Mouse (Mus musculus): ENCODE measurements around the gene Slc7a6. TPM values are rescaled to one million over a fixed set of nuclear protein-coding genes. Genes with fewer than 3 reads are reported as not detected.

Gene Slc7a6
- polyA plus RNA-seq, 1 experiment from 2014 or later, result 65.3 TPM

DNA sequence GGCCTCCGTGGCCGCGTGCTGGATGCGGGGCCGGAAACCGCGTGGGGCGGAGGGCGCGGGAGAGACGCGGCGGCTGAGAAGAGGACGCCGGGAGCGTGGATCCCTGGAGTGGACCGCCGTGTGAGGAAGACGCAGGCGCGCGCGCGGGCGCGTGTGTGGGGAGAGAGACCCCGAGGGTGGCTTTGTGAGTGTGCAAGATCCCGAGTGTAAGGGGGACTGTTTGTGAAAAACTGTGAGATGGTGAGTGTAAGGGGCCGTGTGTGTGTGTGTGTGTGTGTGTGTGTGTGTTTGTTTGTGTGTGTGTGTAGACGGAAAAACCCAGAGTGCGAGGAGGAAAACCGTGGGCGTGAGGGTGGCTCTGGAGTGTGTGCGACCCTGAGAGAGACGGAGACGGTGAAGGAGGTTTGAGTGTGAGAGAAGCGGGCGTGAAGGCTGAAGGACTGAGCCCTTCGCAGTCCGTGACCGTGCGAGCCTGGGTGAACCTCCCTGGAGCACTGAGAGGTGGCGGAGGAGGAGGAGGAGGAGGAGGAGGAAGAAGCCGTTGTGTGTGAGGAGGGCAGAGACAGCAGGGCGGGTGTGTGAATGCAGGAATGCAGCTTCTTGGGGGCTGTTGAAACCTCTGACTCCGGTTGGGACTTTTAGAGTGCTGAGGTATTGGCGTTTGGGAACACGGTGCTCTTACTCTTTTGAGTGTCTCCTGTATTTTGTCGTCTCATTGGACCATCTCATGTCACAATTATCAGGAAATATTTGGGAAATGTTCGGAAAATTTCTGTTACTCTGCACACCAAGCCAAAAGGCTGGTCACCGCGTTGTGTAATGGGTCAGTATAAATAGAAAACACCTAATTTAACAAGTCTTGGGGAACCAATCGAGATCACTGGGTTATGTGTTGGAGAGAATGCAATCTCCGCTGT lies 618 bp downstream of the Slc7a6 start:
- ATAC-seq (ENCODE audit: low read depth), result peak; percentile 85
- 2% methylated on average over 54 of the region's 54 CpGs for WGBS
- Histone ChIP-seq H3K36me3 (ENCODE audit: control insufficient read depth, insufficient read depth, low read length) (no peaks in the 10 kb centered on the region), H3K27me3 (ENCODE audit: control insufficient read depth, insufficient read depth, low read length) (no peaks in the 10 kb centered on the region), H3K9me3 (ENCODE audit: control insufficient read depth, low read length) (no peaks in the 10 kb centered on the region), H3K4me2 (ENCODE audit: low read depth, low read length) (peak overlapping the region; percentile 91), H3K4me3 (ENCODE audit: low read depth, low read length) (peak overlapping the region; percentile 75), H3K4me1 (ENCODE audit: control insufficient read depth, insufficient read depth, low read length) (peaks cover 6% of the 10 kb centered on the region; the same call in 1 of the 2 replicates), H3K27ac (ENCODE audit: low read depth, low read length) (peak overlapping the region; percentile 95), H3K9ac (replicated peaks; ENCODE audit: low read depth, low read length) (peak overlapping the region; percentile 91)

DNA sequence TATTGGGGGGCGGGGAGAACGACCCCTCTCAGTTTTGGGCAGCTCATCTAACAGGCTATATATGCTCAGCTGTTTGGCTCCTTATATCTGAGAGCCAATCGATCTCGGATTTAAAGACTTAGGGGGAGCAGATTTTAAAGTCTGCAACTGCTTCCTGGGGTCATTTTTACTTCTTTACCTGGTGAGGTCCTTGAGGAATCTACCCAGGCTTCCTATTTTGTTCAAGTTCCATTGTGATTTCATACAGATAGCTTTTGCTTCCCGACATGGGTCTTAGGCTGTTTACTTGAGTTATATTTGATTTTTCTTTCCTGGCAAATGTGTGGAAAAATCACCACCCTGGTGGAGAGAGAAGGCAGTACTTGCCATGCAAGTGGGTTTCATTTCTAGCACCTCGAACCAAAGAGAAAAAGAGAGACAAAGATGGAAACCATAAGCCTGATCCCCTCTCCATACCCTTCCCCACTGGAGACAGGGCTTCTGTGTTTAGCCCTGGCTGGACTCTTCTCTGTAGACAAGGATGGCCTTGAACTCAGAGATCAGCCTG lies 1.4 kb downstream of the Slc7a6 start:
- peaks cover 6% of the 10 kb centered on the region; the same call in 1 of the 2 replicates for H3K4me1 ChIP-seq (ENCODE audit: control insufficient read depth, insufficient read depth, low read length)
- H3K9me3 ChIP-seq (ENCODE audit: control insufficient read depth, low read length), result no peaks in the 10 kb centered on the region
- H3K27me3 ChIP-seq (ENCODE audit: control insufficient read depth, insufficient read depth, low read length), result no peaks in the 10 kb centered on the region
- no peak for ATAC-seq (ENCODE audit: low read depth)
- H3K9ac ChIP-seq (replicated peaks; ENCODE audit: low read depth, low read length), result peak overlapping the region; percentile 91; the same call in 1 of the 2 replicates
- H3K4me3 ChIP-seq (ENCODE audit: low read depth, low read length), result peak overlapping the region; percentile 75
- peak overlapping the region; percentile 95; the same call in 1 of the 2 replicates for H3K27ac ChIP-seq (ENCODE audit: low read depth, low read length)
- WGBS, result 42% methylated on average over 6 of the region's 6 CpGs
- H3K4me2 ChIP-seq (ENCODE audit: low read depth, low read length), result peak overlapping the region; percentile 91
- no peaks in the 10 kb centered on the region for H3K36me3 ChIP-seq (ENCODE audit: control insufficient read depth, insufficient read depth, low read length)

DNA sequence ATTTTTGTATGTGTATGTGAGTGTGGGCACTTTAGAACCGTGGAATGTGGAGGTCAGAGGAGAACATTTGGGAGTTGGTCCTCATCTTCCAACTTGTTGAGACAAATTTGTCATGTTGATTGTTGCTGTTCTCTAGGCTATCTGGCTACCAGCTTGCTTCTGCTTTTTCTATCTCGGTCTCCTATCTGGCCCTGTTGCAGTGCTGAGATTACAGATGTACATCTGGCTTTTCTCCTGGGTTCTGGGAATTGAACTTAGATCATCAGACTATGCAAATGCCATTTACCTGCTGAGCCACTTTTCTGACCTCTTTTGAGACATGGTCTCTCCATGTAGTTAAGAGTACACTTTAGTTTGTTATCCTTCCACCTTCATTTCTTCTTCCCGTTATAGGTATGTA lies 4.9 kb downstream of the Slc7a6 start:
- no peak overlapping the region for H3K27ac ChIP-seq (ENCODE audit: low read depth, low read length)
- H3K4me1 ChIP-seq (ENCODE audit: control insufficient read depth, insufficient read depth, low read length), result peaks cover 6% of the 10 kb centered on the region; the same call in 1 of the 2 replicates
- H3K36me3 ChIP-seq (ENCODE audit: control insufficient read depth, insufficient read depth, low read length), result no peaks in the 10 kb centered on the region
- no peaks in the 10 kb centered on the region for H3K27me3 ChIP-seq (ENCODE audit: control insufficient read depth, insufficient read depth, low read length)
- H3K9me3 ChIP-seq (ENCODE audit: control insufficient read depth, low read length), result no peaks in the 10 kb centered on the region
- H3K4me3 ChIP-seq (ENCODE audit: low read depth, low read length), result no peak overlapping the region
- no peak overlapping the region for H3K4me2 ChIP-seq (ENCODE audit: low read depth, low read length)
- no peak overlapping the region for H3K9ac ChIP-seq (replicated peaks; ENCODE audit: low read depth, low read length)
- WGBS, result 97% methylated on average over 3 of the region's 3 CpGs
- no peak for ATAC-seq (ENCODE audit: low read depth)

DNA sequence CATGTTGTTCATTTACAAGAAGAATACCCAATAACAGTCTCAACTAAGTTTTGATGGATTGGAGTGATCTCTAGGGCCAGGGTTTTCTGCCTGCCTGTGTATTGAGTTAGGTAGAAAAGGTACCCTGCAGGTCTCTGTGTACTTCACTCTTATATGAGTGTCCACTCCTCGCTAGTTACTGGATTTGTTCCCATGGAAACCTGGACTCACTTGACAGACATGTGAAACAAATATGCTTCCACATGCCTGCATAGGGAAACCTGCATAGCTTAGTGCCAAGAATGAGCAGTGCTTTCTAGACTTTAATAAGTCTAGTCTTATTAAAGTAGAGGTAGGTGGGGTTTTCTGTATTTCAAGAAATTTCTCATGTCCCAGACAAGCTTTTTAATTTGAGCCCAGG lies 8.2 kb downstream of the Slc7a6 start:
- no peak overlapping the region for H3K4me2 ChIP-seq (ENCODE audit: low read depth, low read length)
- no peak overlapping the region for H3K9ac ChIP-seq (replicated peaks; ENCODE audit: low read depth, low read length)
- no peak for ATAC-seq (ENCODE audit: low read depth)
- no peaks in the 10 kb centered on the region for H3K4me1 ChIP-seq (ENCODE audit: control insufficient read depth, insufficient read depth, low read length)
- 20% methylated on average over 1 of the region's 1 CpGs for WGBS
- peaks cover 3% of the 10 kb centered on the region; the same call in 1 of the 2 replicates for H3K36me3 ChIP-seq (ENCODE audit: control insufficient read depth, insufficient read depth, low read length)
- no peaks in the 10 kb centered on the region for H3K9me3 ChIP-seq (ENCODE audit: control insufficient read depth, low read length)
- H3K27me3 ChIP-seq (ENCODE audit: control insufficient read depth, insufficient read depth, low read length), result no peaks in the 10 kb centered on the region
- H3K4me3 ChIP-seq (ENCODE audit: low read depth, low read length), result no peak overlapping the region
- no peak overlapping the region for H3K27ac ChIP-seq (ENCODE audit: low read depth, low read length)

DNA sequence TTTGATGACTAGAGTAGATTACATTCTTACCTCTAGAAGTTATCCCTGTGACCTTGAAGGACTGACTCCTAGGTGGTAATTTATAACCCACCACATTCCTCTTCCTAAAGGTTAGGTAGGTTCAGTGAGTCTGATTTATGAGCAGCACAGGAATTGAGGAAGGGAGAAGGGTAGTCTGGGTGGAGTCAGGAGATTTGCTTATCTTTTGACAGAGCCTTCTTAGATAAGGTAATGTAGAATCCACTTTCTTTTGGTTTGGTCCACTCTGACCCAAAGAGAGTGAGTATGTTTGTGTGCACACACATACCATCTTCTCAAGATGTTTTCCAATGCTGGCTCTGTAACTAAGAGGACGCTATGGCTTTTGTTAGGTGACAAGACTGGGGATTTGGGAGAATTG lies 8.9 kb downstream of the Slc7a6 start:
- H3K4me3 ChIP-seq (ENCODE audit: low read depth, low read length), result no peak overlapping the region
- WGBS, result 76% methylated on average over 1 of the region's 1 CpGs
- peaks cover 3% of the 10 kb centered on the region; the same call in 1 of the 2 replicates for H3K36me3 ChIP-seq (ENCODE audit: control insufficient read depth, insufficient read depth, low read length)
- H3K9ac ChIP-seq (replicated peaks; ENCODE audit: low read depth, low read length), result no peak overlapping the region
- ATAC-seq (ENCODE audit: low read depth), result no peak
- H3K4me1 ChIP-seq (ENCODE audit: control insufficient read depth, insufficient read depth, low read length), result no peaks in the 10 kb centered on the region
- no peak overlapping the region for H3K27ac ChIP-seq (ENCODE audit: low read depth, low read length)
- no peaks in the 10 kb centered on the region for H3K9me3 ChIP-seq (ENCODE audit: control insufficient read depth, low read length)
- H3K27me3 ChIP-seq (ENCODE audit: control insufficient read depth, insufficient read depth, low read length), result no peaks in the 10 kb centered on the region
- no peak overlapping the region for H3K4me2 ChIP-seq (ENCODE audit: low read depth, low read length)

DNA sequence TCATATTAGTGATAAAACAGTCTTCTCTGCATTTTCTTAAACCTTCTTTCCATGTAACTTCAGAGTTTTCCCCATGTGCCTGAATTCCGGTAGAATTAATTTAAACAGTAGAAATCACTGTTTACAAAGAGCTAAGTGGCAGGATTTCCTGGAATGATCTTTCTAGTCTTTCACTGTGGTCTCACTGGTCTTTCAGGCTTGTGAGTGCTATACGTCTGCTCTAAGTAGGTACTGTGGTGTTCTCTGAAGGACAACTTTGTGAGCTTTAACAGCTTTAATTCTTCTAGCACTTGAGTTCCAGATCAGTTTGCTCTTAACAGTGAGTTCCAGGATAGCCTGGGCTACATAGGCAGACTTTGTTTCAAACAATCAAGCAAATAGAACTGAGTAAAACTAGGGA lies 9.8 kb downstream of the Slc7a6 start:
- H3K4me1 ChIP-seq (ENCODE audit: control insufficient read depth, insufficient read depth, low read length), result no peaks in the 10 kb centered on the region
- no peak overlapping the region for H3K4me3 ChIP-seq (ENCODE audit: low read depth, low read length)
- 84% methylated on average over 2 of the region's 2 CpGs for WGBS
- no peak overlapping the region for H3K4me2 ChIP-seq (ENCODE audit: low read depth, low read length)
- no peaks in the 10 kb centered on the region for H3K9me3 ChIP-seq (ENCODE audit: control insufficient read depth, low read length)
- no peak overlapping the region for H3K27ac ChIP-seq (ENCODE audit: low read depth, low read length)
- ATAC-seq (ENCODE audit: low read depth), result no peak
- no peaks in the 10 kb centered on the region for H3K27me3 ChIP-seq (ENCODE audit: control insufficient read depth, insufficient read depth, low read length)
- peaks cover 3% of the 10 kb centered on the region; the same call in 1 of the 2 replicates for H3K36me3 ChIP-seq (ENCODE audit: control insufficient read depth, insufficient read depth, low read length)
- H3K9ac ChIP-seq (replicated peaks; ENCODE audit: low read depth, low read length), result no peak overlapping the region

DNA sequence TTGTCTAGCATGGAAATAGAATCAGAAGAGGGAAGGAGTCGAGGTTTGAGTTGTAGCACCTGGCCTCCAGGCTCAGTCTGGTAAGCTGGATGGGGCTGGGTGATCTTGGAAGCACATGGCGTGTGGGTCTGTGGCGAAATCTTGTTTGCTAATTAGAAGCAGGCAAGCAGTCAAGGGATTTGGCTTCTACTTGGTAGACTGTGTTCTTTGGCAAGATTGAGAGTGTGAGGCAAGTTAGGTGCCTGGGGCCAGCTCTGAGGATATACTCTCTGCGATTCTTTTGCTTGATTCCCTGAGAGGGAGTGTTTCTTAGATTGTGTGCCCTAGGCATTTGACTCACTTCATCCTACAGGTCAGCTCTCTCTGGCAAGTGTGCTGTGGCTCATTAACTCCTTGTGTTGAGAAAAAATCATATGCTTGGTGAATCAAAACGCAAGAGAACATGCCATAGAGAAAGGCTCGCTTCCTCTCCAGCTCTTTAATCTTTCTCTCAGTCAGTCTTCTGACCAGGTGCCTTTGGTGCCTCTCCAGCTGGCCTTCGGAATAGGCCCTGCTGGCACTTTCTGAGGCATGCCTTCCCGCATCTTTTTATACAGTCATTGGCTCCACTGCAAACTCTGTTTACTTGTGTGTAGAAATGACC lies 17.1 kb downstream of the Slc7a6 start:
- Histone ChIP-seq H3K36me3 (ENCODE audit: control insufficient read depth, insufficient read depth, low read length) (peaks cover 5% of the 10 kb centered on the region), H3K4me3 (ENCODE audit: low read depth, low read length) (no peak overlapping the region), H3K9ac (replicated peaks; ENCODE audit: low read depth, low read length) (no peak overlapping the region), H3K27me3 (ENCODE audit: control insufficient read depth, insufficient read depth, low read length) (no peaks in the 10 kb centered on the region), H3K4me1 (ENCODE audit: control insufficient read depth, insufficient read depth, low read length) (no peaks in the 10 kb centered on the region), H3K27ac (ENCODE audit: low read depth, low read length) (no peak overlapping the region), H3K4me2 (ENCODE audit: low read depth, low read length) (no peak overlapping the region), H3K9me3 (ENCODE audit: control insufficient read depth, low read length) (no peaks in the 10 kb centered on the region)
- ATAC-seq (ENCODE audit: low read depth), result no peak
- 91% methylated on average over 8 of the region's 8 CpGs for WGBS

DNA sequence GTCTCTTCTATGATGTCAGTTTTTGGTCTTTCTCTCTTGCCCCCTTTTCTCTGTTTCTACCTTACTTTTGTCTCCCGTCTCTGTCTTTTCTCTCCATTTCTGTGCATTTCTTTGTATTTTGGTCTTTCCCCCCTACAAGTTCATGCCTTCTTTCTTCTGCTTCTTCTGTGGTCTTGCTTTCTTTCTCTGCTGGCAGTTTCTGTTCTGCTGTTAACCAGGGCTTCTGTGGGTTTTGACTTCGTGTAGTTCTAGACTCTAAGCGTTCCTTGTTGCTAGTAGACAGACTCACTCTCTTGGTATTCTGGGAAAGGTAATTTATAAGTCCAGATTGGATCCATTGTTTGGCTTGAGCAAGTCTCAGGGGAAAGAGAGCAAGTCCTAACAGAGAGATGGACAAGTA lies 17.7 kb downstream of the Slc7a6 start:
- H3K4me1 ChIP-seq (ENCODE audit: control insufficient read depth, insufficient read depth, low read length), result no peaks in the 10 kb centered on the region
- WGBS, result 96% methylated on average over 3 of the region's 3 CpGs
- no peak overlapping the region for H3K9ac ChIP-seq (replicated peaks; ENCODE audit: low read depth, low read length)
- ATAC-seq (ENCODE audit: low read depth), result no peak
- no peak overlapping the region for H3K27ac ChIP-seq (ENCODE audit: low read depth, low read length)
- no peak overlapping the region for H3K4me2 ChIP-seq (ENCODE audit: low read depth, low read length)
- H3K36me3 ChIP-seq (ENCODE audit: control insufficient read depth, insufficient read depth, low read length), result peaks cover 9% of the 10 kb centered on the region
- no peak overlapping the region for H3K4me3 ChIP-seq (ENCODE audit: low read depth, low read length)
- no peaks in the 10 kb centered on the region for H3K27me3 ChIP-seq (ENCODE audit: control insufficient read depth, insufficient read depth, low read length)
- no peaks in the 10 kb centered on the region for H3K9me3 ChIP-seq (ENCODE audit: control insufficient read depth, low read length)

DNA sequence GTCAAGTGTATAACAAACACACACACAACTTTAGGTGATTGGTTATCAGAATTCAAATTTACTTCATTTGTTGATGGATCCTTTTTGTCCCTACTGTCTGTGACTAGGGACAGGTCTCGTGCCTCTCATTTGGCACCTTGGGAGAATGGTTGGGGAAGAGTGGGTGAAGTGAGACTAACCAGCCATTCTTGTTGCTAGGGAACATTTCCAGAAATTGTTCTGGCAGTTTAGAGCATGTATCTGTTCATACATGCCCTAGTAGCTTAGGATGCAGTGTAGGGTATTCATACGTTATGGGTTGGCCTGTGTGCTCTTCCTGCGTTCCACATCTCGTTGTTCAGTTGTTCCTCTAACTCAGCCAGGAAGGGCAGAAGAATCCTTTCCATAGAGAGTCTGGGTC lies 20.5 kb downstream of the Slc7a6 start:
- no peak overlapping the region for H3K4me3 ChIP-seq (ENCODE audit: low read depth, low read length)
- no peak for ATAC-seq (ENCODE audit: low read depth)

More for the DNA sequence above, 20.5 kb downstream of the Slc7a6 start:
- Histone ChIP-seq H3K4me2 (ENCODE audit: low read depth, low read length) (no peak overlapping the region), H3K9ac (replicated peaks; ENCODE audit: low read depth, low read length) (no peak overlapping the region), H3K27ac (ENCODE audit: low read depth, low read length) (no peak overlapping the region), H3K27me3 (ENCODE audit: control insufficient read depth, insufficient read depth, low read length) (no peaks in the 10 kb centered on the region), H3K4me1 (ENCODE audit: control insufficient read depth, insufficient read depth, low read length) (no peaks in the 10 kb centered on the region), H3K36me3 (ENCODE audit: control insufficient read depth, insufficient read depth, low read length) (peaks cover 21% of the 10 kb centered on the region), H3K9me3 (ENCODE audit: control insufficient read depth, low read length) (no peaks in the 10 kb centered on the region)
- 97% methylated on average over 4 of the region's 4 CpGs for WGBS
